Mouse (Mus musculus) left cerebral cortex, adult 18-20 months (tissue): Measurements from ENCODE around the gene Eml3. TPM values are rescaled to one million over a fixed set of nuclear protein-coding genes. Genes with fewer than 3 reads are reported as not detected.
"Not testable (repeated sequence)": the region's sequence is repeated elsewhere in the genome, so short reads cannot be mapped to it uniquely, and the experiment has no call there.

Experiments
- DNase-seq, 2 experiments: peaks; one replicate each; pipeline ENCODE4 v3.0.0; 2021 to 2022; ENCODE audit warnings: low spot score in 2 of 2, mixed read lengths in 1 of 2
- total RNA-seq, 2 experiments: library from RNA; stranded (reverse); gene quantifications; 2 replicates each; pipeline ENCODE4 v1.2.3; 2021

Eml3 gene
- total RNA-seq, 2 experiments from 2014 or later = 9.0 to 11.5 TPM

DNA sequence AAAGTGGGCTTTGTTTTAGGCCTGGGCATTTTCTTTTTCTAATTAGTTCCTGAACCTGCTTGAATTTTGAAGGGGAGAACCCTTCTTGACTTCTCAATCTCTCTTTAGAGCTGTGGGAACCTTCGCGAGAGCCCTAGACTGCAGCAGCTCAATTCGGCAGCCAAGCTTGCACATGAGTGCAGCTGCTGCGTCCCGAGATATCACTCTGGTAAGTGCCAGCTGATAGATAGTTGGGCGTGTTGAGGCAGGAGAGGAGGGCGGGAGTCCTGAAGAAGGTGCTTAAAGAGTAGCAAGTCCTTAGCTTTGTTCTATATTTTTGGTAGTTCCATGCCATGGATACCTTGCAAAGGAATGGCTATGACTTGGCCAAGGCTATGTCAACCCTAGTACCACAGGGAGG lies 17.6 kb downstream of the Eml3 start:
- DNase-seq = no peak

DNA sequence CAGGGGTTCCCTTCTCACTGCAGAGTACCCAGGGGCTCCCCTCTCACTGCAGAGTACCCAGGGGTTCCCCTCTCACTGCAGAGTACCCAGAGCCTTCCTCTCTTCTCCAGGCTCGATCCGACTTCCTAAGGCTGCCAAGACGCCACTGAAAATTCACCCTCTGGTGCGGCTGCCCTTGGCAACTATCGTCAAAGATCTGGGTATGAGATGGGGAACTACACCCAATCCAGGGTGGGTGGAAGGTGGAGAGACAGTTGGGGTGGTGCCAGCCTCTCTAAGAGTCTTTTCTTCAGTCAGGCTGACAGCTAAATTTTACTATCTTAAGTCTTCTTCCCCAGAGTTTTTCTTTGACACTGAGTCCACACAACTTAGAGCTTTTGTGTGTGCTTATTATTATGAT lies 20.8 kb downstream of the Eml3 start:
- no peak for DNase-seq

DNA sequence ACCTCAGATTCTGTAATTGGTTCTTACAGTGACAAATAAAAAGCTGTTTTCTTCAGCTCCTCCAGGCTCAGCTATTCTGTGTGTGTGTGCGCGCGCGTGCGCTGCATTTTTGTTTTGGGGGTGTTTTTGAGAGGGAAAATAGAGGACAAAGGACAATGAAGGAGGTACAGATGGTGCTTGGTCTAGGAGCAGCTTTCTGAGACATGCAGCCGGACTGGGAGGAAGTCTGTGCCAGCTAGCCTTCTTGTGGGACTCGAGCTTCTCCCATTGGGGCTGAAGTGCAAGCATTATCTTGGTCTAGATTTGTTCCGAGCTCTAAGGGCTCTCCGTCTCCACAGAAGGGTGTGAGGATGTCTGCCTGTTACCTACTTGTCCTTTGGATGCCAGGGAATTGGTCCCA lies 22.9 kb downstream of the Eml3 start:
- no peak for DNase-seq

DNA sequence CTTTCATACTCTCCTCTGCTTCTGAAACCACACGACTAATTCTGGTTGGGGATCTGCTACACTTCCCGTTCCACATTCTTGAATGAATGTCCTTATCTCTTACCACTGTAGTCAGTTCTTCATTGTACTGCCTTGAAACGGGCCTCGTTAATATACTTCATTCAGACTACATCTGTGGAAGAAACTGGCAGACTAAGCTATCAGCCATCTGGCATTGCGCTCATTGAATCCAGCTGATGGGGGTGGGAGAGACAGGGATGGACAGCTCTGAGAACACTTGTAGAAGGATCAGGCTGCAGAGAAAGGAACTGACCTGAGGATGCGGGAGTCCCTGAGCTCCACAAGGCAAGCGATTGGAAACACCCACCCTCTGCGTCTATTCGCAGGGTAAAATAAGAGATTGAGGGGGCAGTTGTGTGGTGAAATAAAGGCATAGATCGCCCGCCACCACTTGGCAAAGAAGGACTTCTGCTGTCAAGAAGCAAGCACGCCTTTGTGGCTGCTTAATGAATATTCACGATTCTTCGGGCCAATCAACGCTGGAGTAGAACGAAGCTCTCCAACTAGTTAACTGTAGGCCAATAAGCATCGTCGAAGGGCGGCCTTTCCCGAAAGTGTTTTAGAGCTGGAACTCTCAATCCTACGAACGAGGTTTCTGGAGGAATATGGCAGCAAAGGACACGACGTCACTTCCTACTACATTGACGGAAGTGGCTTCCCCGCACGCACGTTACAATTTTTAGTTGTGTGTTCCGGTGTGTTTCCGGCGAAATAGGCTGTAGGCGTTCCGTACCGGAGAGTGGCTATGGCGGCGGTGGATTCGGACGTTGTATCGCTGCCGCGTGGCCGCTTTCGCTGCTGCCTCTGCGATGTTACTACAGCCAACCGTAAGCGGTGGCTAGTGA lies 24.0 kb downstream of the Eml3 start, which contains the start of gene Tut1:
Tut1 (plus strand) TSS at position 713 of the 905 bp plus-strand sequence.
- peak; percentile 91 to 93 for DNase-seq

DNA sequence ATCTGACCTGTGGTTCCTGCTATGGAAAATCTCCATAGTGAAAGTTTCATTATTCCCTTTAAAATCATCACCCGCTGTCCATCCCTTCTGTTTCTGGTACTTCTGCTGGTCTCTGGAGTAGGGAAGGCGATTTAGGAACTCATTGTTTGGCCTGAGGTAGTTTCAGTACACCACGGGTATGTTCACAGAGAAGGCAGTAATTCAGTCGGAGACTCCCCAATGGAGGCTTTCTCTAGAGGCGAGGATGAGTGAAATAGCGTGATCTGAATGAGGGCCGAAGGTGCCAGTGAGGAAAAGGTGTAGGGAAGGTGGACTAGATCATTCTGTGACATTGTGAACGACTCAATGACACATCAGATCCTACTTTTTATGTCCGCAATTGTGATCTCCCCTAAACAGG lies 24.8 kb downstream of the Eml3 start:
- no peak for DNase-seq

DNA sequence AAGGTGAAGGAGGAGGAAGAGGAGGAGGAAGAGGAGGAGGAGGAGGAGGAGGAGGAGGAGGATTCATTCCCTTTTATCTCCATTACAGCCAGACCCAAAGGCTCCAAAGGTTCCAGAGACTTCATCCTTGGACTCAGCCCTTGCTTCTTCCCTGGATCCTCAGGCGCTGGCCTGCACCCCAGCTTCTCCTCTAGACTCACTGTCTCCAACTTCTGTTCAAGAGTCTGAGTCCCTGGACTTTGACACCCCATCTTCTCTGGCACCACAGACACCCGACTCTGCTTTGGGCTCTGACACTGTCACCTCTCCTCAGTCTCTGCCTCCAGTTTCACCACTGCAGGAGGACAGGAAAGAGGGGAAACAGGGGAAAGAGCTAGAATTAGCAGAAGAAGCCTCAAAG lies 32.9 kb downstream of the Eml3 start:
- no peak for DNase-seq

DNA sequence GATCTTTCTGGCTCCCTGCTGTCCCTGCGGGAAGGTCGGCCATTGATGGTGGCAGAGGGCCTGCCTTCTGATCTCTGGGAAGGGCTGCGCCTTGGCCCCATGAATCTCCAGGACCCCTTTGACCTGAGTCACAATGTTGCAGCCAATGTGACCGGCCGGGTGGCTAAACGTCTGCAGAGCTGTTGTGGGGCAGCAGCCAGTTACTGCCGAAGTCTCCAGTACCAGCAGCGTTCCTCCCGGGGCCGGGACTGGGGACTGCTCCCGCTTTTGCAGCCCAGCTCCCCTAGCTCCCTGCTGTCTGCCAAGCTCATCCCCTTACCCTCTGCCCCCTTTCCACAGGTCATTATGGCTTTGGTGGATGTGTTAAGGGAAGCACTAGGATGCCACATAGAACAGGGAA lies 35.7 kb downstream of the Eml3 start:
- DNase-seq = no peak

DNA sequence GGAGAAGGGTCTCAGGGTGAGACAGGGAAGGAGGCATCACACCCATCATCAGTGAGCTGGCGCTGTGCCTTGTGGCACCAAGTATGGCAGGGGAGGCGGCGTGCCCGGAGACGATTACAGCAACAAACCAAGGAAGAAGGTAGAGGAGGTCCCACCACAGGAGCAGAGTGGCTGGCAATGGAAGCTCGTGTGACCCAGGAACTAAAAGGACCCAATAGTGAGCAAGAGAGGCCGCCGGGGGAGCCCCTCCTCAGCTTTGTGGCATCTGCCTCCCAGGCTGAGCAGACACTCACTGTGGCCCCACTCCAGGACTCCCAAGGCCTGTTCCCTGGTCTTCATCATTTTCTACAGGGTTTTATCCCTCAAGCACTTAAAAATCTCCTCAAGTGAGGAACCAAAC lies 36.4 kb downstream of the Eml3 start:
- DNase-seq = no peak

DNA sequence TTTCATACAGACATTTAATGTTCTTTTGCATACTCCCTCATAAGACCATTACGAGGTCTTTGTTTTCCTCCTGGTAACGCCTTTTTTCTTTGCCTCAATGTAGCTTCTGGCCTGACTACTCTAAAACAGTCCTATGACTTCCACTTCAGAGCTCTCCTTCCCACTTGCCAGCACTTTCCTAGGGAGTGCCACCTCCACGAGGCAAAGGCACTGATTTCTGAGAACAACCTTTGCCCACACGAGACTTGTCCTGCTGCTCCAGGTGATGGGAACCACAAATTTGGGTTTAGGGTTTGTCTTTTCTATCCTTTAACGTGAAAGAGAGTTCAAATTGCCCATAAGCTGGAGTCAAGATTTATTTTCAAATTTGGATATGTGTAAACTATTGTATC lies 36.8 kb downstream of the Eml3 start:
- DNase-seq = no peak

DNA sequence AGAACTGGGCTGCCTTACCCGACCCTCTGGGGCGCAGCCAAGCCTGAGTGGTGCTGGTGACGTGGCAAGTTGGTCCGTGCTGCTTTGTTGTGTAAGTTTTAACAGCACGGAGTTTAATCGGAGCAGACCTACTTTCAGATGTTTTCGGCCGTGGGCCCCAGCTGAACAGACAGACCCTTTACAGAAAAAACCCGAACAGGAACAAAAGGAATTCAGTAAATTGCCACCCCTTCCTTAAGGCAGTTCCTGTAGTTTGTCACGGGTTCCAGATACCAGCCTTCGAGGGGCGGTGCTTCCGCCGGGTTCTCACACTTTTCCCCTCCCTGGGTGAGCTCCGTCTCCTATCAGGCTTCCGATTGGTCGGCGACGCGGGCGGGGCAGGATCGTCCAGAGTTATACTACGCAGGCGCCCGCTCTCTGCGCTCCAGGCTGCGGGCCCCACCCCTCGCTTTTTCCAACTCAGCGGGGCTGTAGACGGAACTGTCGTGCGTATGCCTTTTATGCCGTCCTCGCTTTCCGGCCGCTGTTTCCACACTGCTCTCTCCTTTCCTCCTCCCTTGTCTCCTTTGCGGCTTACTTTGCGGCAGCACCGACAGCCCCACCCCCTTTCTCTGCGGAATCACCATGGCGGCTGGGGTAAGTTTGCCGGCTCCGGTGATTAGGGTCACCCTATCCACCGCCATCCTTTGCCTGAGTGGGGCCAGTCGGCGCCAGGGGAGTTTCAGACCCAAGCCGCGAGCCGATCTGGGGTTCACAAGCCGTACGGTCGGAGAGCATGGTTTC lies 37.4 kb downstream of the Eml3 start, which contains the start of gene Eef1g:
Eef1g (plus strand) TSS at position 452 of the 783 bp plus-strand sequence.
- DNase-seq = peak; percentile 97 to 99

DNA sequence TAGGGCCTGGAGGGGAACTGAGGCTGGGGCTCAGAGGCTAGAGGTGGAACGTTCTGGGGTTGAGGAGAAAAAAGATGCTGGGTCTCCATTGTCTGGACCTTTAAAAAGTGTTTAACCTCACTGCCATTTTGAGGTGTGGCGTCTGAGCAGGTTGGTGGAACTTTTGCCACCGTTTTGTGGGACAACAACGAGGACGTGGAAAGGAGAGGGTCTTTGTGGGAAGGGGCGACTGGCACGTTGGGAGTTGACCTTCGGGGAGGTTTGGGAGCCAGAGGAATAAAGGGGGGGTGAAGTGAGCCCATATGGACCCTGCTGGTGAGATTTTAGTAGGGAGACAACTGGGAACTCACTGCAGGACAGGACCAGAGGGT lies 38.0 kb downstream of the Eml3 start:
- no peak for DNase-seq

DNA sequence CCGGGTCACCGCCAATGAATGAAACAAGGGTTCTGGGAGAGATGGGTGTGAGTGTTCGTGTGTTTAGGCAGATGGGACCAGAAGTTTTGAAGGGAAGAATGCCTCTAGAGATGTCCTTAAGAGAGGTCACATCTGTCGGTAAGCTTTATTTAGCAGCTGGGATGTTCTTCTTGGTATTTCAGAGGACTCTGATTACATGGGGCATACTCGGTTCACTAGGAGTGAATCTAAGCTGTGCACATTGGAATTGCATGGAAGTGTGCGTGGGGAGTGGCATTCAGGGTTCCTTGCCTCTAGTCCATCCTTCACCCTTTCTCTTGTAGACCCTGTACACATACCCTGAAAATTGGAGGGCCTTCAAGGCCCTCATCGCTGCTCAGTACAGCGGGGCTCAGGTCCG lies 38.5 kb downstream of the Eml3 start:
- DNase-seq = no peak

DNA sequence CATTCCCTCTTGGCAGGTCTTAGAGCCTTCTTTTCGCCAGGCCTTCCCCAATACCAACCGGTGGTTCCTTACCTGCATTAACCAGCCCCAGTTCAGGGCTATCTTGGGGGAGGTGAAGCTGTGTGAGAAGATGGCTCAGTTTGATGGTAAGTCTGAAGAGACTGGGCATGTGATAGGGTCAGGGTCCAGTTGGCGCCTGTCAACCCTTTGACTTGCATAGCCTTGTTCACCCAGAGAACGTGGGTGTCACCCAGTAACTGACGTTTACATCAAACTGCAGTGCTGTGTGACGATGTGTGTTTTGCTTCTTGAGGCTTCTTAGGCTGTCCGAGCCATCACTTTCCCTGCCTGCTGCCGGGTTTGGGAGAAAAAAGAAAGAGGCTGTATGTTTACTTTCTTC lies 43.1 kb downstream of the Eml3 start:
- DNase-seq = not testable (repeated sequence)

DNA sequence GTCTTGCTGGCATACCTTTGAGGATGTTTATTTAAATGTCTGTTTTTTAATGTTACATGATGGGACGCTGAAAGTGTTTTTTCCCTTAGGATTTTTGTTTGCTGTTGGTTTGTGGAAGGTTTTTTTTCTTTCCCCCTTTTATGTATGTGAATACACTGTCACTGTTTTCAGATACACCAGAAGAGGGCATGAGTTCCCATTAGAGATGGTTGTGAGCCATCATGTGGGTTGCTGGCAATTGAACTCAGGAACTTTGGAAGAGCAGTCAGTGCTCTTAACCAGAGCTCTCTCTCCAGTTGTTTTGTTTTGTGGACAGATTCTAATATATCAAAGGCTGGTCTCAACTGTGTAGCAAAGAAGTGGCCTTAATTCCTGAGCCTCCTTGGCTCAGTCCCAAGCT lies 45.3 kb downstream of the Eml3 start:
- no peak for DNase-seq

DNA sequence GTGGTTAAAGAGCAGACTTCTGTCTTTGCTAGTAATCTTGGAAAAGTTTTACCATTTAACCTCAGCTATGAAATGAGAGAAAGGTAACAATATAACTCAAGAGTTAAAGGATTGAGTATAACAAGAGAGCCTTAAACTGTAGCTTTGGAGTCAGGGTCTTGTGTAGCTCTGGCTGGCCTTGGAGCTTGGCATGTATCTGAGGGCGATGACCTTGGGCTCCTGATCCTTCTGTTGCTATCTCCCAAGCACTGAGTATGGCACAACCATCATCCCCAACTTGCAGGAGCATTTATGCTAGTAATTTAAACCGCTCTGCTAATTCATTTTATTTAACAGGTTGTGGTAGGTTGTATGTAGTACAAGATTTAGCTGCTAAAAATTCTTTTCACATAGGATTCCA lies 46.1 kb downstream of the Eml3 start:
- no peak for DNase-seq

DNA sequence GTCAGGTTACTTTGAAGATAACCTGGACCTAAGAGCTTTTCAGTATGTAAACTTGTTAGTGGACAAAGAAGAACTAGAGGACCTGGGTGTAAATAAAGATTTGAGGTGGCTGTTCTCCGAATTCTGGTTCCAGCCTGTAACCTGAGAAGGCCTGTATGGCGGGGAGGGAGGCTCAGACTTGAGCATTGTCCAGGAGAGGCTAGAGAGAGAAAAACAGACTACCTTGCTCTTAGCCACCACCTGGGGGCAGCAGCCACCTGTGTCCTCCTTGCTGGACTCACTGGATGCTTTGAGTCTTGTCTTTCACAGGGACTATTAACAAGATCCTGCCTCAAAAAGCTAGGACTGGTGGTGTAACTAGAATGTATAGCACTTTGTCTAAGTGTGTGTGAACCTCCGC lies 47.2 kb downstream of the Eml3 start:
- DNase-seq = no peak

DNA sequence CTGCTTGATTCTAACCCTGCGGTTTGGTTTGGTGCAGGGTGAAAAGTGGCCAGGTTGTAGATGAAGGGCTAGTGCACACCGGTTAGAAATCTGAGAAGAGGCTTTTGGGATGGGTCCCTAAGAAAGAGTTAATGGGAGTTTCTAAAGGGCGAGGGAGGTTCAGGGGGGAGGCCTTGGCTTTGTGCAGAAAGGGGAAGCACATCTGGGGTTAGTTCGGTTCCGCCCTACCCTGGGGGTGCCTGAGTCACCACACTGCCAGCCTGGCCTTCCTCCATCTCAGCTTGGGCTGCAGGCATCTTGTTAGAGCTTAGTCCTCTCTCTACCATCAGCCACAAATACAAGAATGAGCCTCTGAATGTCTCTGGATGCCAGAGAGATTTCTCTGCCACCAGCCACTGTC lies 51.4 kb downstream of the Eml3 start:
- no peak for DNase-seq

DNA sequence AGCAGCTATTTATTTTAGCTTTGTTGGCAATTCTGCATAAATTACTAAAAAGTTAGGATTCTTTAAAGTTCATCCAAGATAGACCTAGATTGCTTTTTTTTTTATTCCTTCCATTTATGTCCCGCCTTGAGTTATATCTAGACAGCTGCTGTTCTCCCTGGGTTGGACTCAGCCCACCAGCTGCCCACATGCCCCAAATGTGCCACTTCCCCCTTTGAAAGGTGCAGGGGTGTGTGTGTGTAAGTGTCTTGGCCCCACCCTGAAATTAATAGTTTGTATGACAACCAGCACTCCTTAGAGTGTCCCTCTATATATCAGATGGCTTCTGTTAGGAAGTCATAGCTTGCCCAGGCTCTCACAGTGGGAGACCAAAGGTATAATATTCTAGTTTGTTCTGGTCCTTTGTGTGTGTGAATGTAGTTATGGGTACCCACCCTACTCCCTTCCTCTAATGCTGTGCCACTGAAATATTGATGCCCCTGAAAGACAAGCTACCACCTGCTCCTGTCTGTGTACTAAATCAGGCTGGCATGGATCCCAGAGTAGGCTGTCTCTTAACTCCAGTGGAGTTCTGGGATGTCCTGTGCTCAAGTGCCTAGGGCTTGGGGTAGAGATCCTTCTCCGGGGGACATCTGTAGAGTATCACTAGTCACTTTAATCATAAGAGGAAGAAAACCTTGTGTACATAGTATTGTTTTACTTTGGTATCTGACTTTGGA lies 52.3 kb downstream of the Eml3 start:
- no peak for DNase-seq

DNA sequence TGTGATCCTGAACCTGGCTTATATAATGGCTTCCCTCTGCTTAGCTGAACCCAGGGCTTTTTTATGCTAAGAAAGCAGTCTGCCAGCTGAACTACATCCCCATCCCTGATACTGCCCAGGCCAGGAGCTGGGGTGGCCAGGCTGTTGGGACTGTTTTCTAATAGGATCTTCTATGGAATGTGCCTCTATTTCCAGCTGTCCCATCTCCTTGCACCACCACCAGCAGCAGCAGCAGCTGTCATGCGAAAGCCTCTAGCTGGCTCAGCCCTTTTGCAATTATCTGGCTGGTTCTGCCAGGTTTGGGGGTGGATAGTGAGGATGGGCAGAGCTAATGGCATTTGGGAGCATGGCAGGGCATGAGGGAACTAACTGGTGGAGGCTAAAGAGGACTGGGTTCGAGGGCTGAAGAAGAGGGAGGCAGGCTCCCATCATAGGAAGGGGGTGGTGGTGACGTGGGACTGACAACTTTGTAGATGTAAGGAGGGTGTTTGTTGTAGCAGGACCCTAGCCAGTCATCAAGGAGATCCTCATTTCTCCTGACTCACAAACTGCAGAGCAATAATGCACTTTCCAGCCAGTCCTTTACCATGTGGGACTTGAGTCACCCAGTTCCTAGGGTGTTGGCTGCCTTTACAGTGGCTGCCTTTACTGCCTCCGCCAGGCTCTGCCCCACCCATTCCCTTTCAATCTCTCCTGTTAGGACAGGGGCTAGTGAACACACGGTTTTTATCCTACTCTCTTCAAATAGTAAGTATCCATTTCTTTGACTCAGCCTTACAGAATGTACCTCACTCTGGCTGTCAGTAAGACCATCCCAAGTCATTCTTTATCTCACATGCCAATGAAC lies 53.2 kb downstream of the Eml3 start:
- DNase-seq = no peak

DNA sequence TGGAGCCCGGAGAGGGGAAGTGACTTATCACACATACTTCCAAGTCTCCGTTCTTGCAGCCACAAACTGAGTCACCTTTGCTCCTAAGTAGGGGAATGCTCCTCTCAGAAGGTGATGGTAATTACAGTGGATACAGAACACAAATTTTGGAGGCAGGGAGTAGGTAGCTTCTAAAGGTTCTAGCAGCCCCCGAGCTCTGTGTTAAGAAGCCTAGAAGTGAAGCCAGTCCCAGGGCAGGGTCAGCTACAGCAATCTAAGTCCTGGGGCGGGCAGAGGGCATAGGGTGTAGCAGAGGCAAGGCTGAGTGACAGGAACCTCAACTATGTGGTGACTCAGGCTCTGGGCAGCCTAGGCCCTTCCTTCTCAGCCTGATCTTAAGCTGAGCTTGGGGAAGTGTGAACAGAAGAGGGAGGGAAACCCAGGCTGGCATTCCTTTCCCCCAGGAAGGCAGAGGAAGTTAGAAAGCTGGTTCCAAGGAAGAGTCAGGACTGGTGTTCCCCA lies 53.8 kb downstream of the Eml3 start:
- no peak for DNase-seq
